Mouse (Mus musculus) yolk sac, embryonic 10.5 days (tissue): Measurements from ENCODE around the gene Ccdc36.

Experiments used
- DNase-seq: peaks from one replicate; pipeline ENCODE4 v3.0.0-alpha.2; 2017; ENCODE audit warnings: low spot score

The Ccdc36 gene

GRCm38 (mm10) chr9:108378234-108378633 lies 50.0 kb downstream of the Ccdc36 start:
- DNase-seq, result peak; percentile 49
